Mouse (Mus musculus) ES-E14 (cell line): ENCODE measurements around the gene Rps2.

ENCODE experiments used
- CHD2 ChIP-seq: IDR thresholded peaks from 2 replicates; pipeline ENCODE4 v1.6.1; 2014; ENCODE audit warnings: mild to moderate bottlenecking, low read depth, low read length, inconsistent platforms
- HCFC1 ChIP-seq: IDR thresholded peaks from 2 replicates; pipeline ENCODE4 v1.6.1; 2012; ENCODE audit warnings: low read length, inconsistent platforms, borderline replicate concordance; ENCODE audit not compliant: insufficient read depth
- MAFK ChIP-seq: IDR thresholded peaks from 2 replicates; pipeline ENCODE4 v1.6.1; 2014; ENCODE audit warnings: mild to moderate bottlenecking, low read depth, low read length, inconsistent platforms; ENCODE audit not compliant: insufficient read depth
- ZC3H11A ChIP-seq: IDR thresholded peaks from 2 replicates; pipeline ENCODE4 v1.6.1; 2012; ENCODE audit warnings: low read depth, mild to moderate bottlenecking, inconsistent platforms, low read length, borderline replicate concordance

GRCm38 (mm10) chr17:24698715-24699114 lies 19.2 kb upstream of the Rps2 start:
- TF ChIP-seq CHD2 (no peak), HCFC1 (no peak), MAFK (no peak), ZC3H11A (no peak)
